Mouse (Mus musculus) liver (tissue): ENCODE results near the gene Macrod1.

ENCODE experiments used
- DNase-seq: peaks from one replicate; pipeline ENCODE4 v3.0.0-alpha.2; 2020; ENCODE audit warnings: mixed read lengths

The Macrod1 gene

DNA sequence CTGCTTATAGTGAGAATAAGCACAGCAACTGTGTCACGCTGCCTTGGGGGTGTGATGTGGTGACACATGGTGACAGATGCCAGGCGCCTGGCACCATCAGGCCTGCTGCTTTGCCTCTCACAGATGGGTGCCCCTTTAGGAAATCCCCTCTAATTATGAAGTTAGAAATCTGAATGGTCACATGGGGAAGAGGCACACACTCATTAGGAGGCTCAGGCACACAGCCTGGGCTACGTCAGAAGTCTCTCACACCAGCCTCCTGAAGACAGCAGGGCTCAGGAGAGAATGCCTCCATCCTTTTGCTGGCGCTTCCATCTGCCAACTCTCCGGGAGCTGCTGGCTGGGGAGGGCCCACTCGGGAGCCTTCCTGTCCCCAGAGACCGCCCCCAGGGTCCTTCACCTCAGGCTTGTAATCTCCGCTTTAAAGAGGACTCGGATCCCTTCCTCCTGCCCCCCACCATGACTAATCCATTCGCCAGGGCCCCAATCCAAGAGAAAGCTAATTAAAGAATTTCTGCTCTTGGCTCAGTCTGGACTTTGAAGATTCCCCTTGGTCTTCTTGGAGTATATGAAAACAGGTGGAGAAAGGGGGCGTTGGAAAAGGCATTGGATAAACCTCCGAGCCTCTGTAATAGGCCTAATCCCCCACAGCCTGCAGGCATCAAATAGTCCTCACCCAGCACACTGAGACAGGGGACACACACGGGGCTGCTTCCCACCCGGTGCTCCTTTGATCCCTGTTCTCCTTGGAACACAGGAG is 26.6 kb downstream of the Macrod1 start:
- no peak for DNase-seq

DNA sequence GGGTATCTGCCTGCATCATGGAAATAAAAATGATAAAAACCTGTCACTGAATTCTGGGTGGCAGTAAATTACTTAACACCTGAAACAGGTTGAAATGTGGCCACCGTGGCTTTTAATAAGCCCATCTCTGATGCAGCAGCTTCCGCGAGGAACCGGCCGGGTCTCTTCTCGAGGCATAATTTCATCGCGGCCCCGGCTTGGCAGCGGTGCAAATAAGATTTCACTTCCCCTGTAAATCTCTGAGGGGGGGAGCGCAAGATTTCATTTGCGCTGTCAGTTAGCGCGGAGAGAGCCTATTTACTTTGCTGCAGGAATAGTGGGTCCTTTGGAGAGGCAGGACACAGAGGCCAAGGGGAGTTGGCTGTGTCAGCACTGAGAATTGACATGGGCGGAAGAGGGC is 28.1 kb downstream of the Macrod1 start:
- DNase-seq, result no peak

DNA sequence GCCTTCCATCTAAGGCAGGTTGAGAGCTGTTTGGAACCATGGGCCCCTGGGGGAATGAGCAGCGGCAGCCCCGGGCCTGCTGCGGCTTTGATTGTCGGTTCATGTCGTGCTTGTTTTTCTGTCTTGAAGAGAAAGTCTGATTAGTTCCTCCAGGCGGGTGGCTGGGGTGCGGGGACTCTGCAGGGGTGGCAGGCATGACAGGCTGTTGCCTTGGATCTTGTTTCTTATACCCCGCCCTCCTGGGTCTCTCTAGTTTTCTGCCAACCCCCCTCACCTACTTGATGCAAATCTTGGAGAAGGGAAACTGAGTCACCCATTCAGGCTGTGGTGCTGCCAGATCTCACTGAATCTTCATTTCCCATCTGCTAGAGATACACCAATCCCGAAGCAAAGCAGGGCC is 31.9 kb downstream of the Macrod1 start:
- no peak for DNase-seq

DNA sequence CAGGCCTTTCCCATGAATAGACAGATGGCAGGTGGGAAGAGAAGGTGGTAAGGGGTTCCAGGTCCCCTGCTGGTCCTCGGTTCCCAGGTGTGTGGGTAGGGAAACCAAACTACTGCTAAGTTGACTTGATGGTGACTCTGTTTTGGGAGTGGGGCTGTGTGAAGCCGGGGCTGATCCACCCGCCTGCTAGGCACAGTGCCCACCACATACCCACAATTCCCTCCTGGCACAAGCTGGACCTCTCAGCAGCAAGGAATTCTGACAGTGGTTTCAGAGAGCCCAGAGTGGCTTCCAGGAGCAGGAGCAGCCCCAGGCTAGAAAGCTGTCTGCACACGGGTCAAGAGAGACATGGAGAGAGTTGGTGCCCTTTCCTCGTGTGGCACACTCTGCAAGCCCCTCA is 32.4 kb downstream of the Macrod1 start:
- DNase-seq, result no peak

DNA sequence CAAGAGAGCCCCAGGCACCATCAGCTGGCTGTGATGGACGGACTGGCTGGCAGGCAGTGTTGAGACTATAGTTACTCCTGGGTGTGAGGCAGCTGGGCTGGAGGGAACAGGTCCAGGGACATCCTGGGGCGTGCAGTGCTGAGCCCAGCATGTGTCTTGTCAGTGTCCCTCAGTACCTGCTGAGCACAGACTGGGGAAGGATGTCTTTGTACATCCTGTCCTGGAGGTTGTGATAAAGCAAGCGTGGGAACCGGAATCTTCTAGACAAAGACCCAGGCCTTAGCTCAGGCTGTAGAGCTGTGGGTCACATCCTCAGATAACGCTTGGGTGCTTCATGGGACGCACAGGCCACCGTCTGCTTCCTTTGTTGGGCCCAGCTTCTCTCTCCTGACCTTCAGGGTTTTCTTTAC is 33.2 kb downstream of the Macrod1 start:
- DNase-seq, result no peak

DNA sequence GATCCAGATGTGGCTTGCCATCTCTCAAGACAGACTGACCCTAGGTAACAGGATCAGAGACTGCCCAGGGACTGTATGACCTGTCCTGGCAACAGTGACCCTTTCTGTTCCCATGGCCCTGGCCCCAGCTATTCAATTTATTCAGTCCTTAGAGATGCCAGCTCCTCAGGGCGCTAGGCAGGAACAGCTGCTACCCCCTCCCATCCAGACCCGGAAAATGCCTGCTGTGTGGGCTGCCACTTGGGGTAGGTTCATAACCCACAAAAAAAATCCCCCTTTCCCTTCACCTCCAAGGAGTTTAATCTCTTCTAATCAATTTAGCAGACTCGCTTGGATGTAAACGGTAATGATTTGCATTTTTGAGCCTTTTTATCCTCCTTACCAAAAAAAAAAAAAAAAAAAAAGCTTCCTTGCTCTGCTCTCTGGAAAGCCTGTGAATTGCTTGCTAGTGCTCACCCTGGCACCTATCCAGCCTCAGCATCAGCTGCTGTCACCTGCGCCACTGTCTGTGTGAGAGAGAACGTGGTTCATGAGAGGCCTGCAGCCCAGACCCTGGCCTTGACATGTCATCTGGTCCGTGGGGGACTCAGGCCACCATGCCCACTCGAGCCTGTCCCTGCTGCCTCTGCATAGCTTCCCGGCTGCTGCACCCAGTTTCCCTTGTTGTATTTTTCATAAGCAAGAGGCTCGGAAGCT is 33.9 kb downstream of the Macrod1 start:
- no peak for DNase-seq

DNA sequence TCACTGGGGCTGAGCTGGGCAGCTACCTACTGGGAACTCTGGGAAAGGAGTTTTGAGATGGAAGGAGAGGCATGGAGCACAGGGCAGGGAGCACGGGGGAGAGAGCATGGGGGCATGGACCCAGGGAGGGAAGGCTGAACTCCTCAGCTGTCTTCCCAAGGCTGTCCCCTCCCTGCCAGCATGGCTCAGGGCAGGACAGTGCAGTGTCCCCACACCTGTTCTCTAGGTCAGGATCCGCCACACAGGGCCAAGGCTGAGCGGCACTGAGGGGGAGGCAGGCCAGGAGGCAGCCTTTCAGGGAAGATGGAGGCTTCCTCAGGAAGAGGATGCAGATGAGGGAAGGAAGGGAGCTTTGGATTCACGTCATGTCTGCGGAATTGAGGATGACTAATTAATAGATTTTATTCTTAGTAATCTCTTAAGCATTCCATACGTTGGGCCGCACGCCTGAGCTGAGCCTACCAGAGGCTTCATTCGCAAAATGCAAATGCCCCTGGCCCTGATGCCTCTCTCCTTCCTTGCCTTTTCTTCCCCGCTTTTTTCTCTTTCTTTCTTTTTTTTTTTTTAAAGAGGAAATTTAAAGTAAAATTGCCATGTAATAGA is 34.9 kb downstream of the Macrod1 start:
- DNase-seq, result no peak

DNA sequence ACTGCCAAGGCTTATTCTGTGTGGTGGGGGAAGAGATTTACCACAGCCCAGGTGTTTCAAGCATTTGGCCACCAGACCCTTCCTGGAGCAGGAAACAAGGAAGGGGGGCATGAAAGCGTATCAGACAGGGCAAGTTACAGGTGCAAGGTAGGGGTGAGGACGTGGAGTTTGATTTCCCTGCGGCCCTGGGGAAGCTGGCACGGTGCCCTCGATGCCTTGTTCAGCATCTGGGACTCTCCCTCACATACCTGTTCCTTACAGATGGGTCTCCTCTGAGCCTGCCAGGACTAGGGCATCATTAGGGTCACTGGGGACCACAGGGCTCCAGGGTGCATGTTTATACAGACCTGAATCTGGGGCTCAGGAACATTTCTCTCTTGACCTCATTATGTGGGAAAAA is 36.1 kb downstream of the Macrod1 start:
- DNase-seq, result no peak

DNA sequence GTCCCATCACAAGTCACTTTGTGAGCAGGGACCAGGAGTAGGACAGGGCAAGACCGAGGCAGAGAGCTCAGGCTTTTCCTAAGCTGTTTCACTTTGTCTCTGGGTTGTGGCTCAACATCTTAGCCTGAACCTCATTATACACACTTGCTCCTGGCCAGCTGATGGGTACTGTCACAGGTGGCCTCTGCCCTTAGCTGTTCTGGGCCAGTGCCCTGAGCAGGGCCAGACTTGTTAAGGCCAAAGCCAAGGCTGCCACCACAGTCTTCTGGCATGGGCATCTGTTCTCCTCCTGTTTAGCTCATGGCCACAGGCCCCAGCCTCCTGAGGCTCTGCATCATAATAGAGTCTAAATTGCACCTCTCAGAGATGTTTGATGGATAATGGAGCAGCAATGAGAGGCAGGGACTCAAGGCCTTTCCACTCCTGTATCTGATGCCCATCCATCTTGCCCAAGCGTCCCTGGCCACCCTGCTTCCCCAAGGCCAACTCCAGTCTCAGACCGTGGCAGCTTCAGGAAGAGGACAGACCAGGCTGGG is 43.1 kb downstream of the Macrod1 start:
- DNase-seq, result no peak

DNA sequence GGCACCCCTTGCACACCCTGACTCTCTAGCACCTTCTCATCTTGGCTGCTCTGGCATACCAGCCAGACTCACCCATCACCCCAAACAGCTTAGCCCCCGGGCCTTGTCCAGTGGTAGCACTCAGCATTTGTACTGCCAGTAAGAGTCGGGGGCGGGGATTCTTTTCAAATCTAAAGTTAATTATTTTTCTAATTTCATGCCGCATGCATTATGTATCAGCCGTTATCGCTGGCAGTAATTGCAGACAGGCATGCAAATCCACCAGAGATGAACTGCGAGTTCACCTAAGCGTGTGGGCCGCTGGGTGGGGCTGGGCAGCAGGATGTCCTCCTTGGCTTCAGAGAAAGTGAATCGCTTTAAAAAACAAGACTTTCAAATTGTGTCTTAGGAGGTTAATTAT is 45.4 kb downstream of the Macrod1 start:
- no peak for DNase-seq

DNA sequence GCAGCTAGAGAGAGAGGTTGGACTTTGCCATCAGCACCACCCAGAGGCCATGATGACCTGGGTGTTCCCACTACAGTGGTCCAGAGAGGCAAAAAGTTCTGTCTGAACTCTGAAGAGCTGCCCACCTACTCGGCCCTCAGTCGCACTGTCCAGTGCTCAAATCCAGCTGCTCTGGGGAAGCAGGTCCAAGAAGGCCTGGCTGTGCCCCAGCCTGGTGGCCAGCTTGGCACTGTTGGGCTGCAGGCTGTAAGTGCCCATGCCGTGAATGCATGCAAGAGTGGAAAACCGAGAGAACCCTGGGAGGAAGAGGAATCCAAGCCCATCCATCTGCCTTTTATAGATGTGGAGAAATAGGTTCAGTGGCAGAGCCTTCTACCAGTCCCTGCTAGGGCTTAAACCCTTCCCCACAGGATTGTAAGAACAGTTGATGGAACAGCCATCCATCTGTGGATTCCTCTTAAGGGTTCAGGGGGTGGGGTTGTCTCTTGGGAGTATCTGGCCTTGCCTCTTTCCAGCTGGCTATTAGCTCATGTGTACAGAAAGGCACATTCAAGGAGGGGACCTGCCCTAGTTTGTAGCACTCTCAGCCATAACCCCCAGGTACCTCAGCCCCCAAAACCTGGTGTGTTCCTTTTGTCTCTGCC is 46.9 kb downstream of the Macrod1 start:
- DNase-seq, result no peak

DNA sequence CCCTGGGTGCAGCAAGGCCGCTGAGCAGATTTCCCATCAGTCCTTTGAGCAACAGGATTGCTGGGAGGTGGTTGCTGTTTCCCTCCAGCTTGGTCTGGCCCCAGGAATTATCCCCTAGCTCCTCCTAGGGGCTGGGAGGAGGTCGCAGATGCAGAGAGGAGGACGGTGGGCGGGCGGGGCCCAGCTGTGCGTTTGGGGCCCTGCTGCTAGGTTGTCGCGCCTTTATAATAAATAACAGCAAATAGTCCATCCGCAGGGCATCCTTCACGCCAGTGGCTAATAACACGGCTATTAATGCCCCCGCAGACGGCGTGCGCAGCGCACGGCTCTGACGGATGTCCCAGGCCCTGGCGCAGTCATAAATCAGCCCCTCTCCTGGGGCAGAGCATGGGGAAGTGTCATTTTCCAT is 47.4 kb downstream of the Macrod1 start:
- DNase-seq, result peak; percentile 46

DNA sequence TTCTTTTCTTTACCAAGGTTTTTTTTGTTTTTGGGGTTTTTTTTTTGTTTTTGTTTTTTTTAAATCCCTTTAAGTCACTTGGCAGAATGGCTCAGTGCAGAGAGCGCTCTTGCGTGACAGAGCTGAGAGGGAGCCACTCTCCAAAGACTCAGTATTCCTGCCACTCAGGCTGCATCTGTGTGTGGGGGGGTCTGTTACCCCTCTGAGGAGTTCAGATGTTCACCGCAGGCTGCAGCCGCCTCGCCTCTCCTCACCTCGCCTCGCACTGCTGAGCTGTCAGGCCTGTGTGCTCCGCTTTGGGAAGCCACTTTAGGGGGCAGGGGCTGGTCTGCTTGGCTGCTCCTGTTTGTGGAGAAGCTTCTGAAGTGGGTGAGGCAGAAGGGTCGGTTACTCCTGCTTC is 48.9 kb downstream of the Macrod1 start, which contains the start of gene Flrt1:
Gene Flrt1, minus strand, starts transcription at position 186 of the 400 bp plus-strand sequence.
- DNase-seq, result no peak

DNA sequence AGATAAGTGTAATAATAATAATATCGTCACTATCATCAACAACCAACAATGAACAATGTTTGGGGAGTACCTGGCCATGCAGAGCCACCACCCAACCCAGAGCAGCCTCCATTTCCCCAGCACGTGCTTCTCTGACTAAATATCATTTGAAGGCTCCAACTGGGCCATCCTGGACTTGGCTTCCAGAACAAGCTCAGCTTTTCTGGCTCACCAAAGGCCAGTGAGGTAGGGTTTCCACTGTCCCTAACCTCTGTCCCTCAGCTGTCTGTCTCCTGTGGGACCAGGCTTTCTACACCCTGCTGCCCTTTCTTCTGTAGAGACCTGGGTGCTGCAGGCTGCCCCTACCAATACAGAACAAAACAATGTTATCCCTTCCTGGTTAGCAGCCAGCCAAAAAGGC is 50.0 kb downstream of the Macrod1 start:
- DNase-seq, result no peak

DNA sequence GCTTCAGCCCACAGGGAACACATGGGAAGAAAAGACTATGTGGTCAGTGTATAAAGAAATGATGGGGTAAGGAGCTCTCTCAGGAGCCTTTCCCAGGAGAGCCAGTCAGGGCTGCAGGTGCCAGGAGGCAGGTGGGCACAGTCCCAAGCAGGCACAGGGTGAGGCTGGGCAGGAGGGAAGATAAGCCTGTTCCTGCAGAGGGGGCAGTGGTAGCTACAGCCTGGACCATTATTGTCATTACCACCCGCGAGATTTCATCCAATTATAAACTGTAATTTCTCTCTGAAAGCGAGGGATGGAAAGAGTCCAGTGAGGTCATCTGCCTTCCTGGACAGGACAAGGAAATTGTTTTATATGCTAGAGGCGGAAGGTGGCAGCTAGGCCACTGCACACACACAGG is 50.6 kb downstream of the Macrod1 start:
- DNase-seq, result no peak

DNA sequence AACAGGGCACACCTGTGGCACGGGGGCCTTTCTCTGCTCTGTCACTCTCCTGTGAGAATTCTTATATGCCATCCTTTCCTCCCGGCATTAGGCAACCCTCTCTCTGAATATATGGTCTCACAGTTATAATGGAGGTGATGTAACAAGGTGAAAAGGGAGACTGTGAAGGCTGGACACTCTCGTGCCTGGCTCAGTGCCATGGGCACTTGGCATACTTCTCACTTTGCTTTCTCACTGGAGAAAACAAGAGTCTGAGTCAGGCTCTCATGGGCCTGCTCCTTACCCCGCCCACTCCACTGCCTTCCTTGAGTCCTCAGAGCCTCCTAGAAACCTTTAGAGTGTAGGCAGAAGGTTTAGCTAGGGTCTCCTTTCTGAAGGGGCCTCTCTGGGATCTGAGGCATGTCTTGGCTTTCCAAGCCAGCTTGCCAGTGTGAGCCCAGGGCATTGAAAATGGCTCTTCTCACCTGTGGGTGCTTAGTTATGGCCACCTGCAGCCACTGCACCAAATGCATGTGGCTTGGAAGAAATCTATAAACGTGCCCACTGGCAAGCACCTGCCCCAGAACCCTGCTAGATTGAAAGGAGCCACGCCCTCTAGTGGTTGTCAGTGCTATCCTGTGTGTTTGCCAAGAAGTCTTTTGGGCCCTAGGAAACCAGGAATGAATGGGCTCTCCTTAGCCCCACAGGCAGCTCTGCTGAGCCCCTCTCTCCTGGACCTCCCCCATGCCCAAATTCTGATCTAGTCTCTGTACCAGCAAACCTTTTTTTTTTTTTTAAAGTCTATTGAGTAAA is 51.7 kb downstream of the Macrod1 start:
- DNase-seq, result peak; percentile 58

DNA sequence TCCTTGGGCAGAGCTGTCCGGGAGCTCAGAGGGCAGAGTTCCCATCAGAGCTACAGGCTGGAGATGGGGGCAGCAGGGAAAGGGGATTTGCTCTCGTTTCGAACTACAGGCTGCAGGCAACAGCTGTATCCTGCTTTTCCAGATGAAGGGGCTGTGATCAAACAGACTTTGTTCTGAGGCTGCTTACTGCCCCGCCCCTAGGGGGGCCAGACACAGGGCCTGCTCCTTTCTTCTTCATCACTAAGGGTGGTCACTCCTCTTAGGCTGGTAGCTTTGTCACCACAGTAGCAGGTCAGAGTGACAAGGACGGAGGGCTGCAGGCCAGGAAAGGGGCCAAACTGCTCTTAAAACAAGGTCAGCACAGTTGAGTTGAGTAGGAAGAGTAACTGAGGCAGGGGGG is 53.5 kb downstream of the Macrod1 start:
- no peak for DNase-seq

DNA sequence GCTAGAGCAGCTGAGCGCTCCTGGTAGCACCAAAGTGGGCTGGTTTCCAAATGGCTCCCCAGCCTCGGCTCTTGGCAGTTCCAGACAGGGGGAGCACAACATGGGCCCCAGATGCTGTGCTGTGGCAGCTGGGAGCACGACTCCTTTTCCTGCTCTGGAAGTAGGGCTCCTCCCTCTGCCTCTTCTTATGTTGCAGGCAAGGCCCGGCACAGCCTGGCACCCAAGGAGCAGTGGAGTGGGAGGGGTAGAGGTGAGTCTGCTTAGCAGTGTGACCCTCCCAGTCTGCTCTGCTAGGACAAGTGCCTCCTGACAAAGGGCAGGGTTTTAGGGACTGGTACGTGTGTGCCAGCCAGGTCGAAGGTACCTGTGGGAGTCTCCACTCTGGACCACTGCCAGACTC is 54.3 kb downstream of the Macrod1 start:
- DNase-seq, result no peak

DNA sequence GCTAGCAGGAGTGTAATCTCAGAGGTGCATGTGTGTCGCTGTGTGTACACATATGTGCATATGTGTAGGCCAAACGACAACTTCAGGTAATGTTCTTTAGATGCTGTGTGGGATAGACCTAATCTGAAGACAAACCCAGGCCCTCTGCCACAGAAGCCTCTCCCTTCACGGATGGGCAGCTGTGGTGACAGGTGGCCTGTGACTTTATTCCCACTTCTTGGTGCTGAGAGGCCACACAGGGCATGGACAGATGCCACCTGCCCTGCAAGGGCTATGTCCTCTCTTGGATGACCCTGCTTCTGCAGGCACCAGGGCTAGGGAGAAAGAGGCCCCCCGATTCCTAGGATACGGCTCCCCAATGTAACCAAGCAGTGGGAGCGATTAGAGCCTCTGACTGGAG is 54.7 kb downstream of the Macrod1 start:
- DNase-seq, result no peak

DNA sequence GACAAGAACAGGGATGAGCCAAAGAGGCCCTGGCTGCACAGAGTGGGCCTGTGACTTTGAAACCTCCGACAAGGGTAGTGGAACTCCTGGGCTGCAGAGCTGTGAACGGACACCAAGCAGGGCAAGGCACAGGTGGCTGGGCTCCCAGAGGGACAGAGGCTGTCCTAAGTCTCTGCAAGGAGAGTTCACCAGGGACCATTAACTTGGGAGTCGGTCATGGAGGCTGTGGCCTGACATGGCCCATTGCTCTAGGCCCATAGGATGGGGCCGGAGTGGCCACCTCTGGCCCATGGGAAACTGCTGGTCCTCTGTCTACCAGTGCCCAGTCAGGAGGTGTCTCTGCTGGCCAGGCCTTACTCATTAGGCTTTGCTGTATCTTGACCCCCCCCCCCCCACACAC is 55.1 kb downstream of the Macrod1 start:
- DNase-seq, result no peak

DNA sequence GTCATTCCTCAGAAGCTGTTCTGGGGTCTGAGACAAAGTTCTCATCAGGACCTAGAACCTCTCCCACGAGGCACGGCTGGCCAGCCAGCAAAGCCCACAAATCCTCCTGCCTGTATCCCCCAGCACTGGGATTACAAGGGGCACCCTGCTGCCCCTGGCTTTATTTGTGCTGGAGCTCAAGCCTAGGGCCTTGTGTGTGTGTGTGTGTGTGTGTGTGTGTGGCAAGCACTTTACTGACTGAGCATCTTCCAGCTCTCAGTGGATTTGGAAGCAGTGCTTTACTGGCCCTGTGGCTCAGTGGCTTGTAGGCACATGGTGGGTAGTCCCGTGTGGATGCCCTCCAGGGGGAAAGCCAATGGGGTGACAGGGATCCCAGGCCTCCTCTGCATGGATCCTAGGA is 56.0 kb downstream of the Macrod1 start:
- no peak for DNase-seq

DNA sequence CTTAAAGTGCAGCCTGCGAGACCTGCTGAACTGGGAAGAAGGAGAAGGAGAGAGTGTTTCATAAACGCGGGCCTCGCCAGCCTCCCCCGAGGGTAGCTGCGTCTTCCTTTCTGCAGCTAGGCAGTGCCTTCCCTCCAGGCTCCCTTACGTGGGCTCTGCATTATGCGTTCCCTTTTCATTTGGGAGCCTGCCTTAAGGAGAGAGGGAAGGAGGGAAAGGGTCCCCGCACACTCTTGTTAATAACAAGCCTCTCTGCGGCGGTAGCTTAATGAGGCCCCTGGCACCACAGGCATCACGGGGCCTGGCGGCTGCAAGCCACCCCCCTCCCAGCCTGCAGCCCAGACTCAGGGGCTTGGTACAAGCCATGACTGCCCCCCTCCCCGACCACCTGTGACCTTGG is 57.0 kb downstream of the Macrod1 start:
- DNase-seq, result no peak
